Mouse (Mus musculus) brown adipose tissue, adult 24 weeks (tissue): ENCODE measurements around the gene Tdp1. TPM values are rescaled to one million over a fixed set of nuclear protein-coding genes. Genes with fewer than 3 reads are reported as not detected.

Experiments used
- H3K27ac ChIP-seq: fragments of 200-500 bp; replicated peaks from 2 replicates; pipeline ENCODE4 v1.5.1; 2012; ENCODE audit warnings: low read depth, mild to moderate bottlenecking, low read length
- H3K4me1 ChIP-seq: fragments of 200-500 bp; 2 replicates; pipeline ENCODE4 v1.6.1; 2012; ENCODE audit warnings: low read length, mixed read lengths; ENCODE audit not compliant: control insufficient read depth, insufficient read depth, insufficient read length
- H3K4me3 ChIP-seq: fragments of 200-500 bp; 2 replicates; pipeline ENCODE4 v1.5.1; 2012; ENCODE audit warnings: low read depth, mild to moderate bottlenecking, low read length, moderate library complexity; ENCODE audit not compliant: insufficient read depth
- polyA plus RNA-seq: library from polyadenylated mRNA; stranded (reverse); fragments of >200 nt; gene quantifications from 2 replicates; pipeline ENCODE4 v1.2.4, GENCODE M21; 2012; ENCODE audit not compliant: missing spikeins, insufficient read depth, insufficient read length

The Tdp1 gene
- polyA plus RNA-seq, result 4.9 and 6.5 TPM in 2 replicates

DNA sequence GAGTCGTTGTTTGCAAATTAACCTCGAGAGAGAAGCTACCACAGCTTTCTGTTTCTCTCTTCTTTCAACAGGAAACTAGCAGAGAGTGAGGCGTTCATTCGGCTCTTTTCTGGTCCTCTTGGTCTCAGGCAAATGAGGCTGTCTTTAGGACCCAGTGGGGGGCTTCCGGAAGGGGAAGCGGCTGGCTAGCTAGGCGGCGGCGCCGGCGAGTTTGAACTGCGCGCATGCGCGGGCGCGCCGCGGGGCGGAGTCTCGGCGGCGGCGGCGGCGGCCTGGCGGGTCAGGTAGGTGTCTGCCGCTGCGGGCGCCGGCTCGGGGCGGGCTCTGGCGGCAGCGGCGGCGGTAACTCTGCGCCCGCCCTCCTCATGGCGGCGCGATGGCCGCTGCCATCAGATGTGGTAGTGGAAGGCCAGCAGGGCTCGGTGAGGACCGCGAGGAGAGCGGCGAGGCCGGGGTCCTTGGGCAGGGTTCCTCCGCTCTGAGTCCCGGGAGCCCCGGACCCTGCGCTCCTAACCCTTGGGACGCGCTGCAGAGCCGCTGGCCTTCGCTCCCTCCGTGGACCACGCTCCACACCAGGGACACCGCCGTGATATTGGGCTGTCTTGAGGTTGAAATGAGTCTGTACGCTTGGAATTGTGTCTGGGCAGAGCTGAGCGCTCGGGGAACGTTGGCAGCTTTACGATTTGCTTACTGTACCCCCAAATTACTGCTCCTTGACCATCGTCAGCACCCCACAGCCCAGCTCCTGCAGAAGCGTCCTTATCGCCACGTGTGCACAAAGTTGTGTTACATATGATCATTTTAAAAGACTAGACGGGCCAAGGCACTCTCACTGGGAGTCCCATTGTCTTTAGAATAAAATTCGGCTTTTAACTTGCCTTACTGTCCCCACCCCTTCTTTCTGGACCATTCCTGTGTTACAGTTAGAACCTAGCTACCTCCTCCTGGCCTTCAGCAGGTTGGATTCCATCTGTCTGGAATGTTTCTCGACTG, at the start of gene Tdp1, which contains the start of gene Efcab11:
Gene Tdp1 (plus strand): TSS at position 249 of the 993 bp plus-strand sequence.
Gene Efcab11 (minus strand): TSS at position 171 of the 993 bp plus-strand sequence.
- H3K27ac ChIP-seq, result peak within 1 kb of the TSS; percentile 66
- H3K4me1 ChIP-seq, result no peaks in the 10 kb centered on the region
- H3K4me3 ChIP-seq, result peak within 1 kb of the TSS; percentile 91

DNA sequence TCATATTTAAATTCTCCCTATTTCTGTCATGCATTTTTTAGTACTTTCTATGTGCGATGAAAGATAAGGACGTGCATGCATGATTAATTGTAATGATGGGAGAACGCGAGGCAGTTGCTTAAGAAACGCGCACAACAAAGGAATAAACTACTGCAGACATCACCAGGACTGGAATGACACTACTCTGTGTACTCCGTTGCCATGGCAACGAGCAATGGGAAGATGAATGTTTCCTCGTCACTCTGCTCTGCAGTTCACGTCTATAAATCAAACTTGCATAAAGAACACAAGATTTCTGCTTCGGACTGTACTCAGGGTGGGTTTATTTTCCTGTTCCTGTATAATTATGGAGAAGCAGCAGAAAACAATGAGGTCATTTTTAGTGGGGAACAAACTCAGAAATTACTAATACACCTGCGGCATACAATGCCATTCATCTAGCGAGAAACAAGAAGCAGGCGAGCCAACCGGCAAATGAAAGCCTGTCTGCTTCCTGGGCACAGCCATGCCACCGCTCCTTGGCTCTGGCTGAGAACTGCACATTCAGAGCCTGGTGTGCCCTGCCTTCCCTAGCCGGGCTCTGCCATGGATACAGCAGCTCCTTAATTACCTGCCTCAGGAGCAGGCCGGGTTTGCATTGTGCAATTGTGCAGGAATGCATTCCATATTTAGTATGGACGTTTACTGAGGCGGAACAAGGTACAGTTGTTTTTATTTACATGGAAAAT, 47.7 kb upstream of the Tdp1 start:
- Histone ChIP-seq H3K4me1 (no peaks in the 10 kb centered on the region), H3K27ac (no peak overlapping the region), H3K4me3 (no peak overlapping the region)

DNA sequence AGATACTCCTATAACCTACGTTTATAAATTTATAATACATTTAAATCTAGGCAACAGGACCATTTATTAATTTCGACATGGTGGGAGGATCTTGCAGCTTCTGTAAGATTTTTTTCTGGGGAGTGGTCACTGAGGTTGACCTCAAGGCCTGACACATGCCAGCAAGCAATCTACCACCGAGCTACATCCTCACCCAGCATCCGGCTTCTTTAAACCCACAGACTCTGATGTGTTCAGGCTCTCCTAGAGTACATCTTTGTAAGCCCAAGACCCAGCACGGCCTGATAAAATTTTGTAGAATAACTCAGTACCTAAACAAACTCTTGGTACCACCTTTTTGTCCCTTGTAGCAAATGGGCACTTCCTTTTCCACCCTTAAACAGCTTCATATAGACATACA, 46.8 kb upstream of the Tdp1 start:
- H3K4me1 ChIP-seq, result no peaks in the 10 kb centered on the region
- no peak overlapping the region for H3K4me3 ChIP-seq
- no peak overlapping the region for H3K27ac ChIP-seq

DNA sequence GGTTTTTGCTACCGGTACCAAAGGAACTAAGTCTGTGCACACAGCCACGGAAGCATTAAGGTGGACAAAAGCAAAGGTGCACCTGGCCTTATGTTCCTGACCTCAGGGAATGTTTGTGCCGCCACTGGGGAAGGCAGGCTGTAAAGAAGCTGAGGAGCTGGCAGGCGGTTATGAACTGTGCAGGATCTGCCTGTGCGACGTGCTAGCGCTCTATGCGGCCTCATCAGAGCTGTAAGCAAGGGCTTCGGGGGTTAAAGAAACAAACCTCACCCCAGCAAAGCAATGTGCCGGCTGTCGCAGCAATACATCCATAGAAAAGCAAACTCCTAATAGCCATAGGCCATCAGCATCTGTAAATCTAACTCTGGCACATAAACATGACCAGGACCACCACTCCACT, 46.2 kb upstream of the Tdp1 start:
- H3K4me3 ChIP-seq, result no peak overlapping the region
- no peaks in the 10 kb centered on the region for H3K4me1 ChIP-seq

DNA sequence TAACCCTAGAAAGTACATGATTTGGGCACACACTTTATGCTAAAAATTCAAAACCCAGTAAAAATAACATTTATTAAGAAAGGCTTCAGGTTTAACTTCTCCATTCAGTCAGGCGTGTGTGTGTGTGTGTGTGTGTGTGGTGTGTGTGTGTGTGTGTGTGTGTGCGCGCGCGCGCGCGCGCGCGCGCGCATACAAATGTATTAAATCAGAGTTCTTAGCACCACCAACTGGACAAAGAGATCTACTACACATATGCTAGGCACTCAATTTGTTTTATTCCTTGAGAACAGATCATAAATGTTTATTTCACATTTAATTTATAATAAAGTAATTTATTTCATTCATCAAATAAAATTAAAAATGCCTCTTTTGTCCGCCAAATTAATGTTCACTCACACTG, 45.6 kb upstream of the Tdp1 start:
- Histone ChIP-seq H3K4me1 (no peaks in the 10 kb centered on the region), H3K4me3 (no peak overlapping the region), H3K27ac (no peak overlapping the region)

More for the DNA sequence above, 46.2 kb upstream of the Tdp1 start:
- no peak overlapping the region for H3K27ac ChIP-seq

DNA sequence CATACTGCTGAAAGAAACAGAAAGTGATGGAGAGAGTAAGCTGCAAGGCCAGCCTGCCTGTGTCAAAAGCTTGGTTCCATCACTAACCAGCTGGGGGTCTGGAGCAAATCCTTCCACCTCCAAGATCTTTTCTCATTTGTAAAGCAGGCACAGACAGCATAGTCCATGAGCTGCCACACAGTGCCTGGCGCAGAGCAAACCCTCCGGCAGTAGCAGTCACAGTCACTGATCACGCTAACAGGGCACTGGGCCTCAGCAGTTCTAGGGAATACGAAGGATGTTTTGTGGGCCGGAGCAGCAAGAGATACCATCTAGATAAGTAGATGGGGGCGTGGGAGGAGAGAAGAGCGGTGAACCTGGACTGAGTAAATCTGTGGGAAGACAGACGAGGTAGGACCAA, 39.4 kb upstream of the Tdp1 start:
- Histone ChIP-seq H3K27ac (no peak overlapping the region), H3K4me3 (no peak overlapping the region), H3K4me1 (no peaks in the 10 kb centered on the region)

DNA sequence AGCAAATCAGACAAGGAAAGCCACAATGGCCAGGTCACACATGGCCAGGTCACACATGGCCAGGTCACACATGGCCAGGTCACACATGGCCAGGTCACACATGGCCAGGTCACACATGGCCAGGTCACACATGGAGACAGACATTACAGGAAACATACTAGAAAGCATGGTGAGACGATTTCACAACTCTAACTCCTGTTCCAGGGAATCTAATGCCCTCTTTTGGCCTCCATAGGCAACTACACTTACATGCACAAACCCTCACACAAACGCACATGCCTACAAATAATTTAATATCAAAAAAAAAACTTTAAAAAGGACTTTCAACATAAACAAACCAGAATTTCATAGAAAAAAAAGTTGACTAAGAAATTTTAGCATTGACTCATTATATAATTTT, 34.3 kb upstream of the Tdp1 start:
- Histone ChIP-seq H3K4me3 (no peak overlapping the region), H3K27ac (no peak overlapping the region), H3K4me1 (no peaks in the 10 kb centered on the region)

DNA sequence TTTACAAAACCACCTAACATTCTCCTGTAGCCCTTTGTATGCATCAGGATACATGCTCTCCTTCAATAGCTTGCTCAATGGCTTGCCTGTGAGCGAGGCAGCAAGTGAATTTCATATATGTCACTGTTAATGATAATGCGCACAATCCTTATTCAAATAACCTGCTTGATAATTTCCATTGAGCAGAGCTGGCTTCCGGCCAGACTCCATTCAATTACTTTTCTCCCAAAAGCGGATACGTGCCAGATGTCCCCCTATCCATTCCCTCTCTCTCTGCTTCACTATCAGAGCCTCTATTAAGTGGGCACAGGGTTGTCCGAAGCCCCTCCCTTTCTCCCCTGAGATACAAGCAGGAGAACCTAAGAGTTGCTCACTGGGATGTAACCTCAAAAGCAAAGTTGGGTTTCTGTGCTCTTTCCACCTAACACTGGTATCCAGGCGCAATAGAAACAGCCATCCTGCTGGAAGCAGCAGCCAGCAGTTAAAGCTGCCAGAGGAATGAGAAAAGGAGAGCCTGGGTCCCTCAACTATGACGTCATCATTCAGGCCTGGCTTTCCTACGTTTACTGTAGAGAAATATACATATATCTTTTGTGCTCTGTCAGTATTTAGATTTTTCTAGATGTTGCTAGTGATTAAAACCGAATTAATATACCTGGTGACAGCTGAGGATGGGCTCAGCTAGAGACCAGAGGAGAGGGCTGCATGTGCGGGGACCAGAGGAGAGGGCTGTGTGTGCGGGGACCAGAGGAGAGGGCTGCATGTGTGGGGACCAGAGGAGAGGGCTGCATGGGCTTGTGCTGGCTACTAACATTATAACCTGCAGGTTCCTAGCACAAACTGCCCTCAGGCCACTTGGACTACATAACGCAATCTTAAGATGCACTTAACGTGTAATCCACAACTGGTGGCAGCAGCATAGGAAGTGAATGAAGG, 30.7 kb upstream of the Tdp1 start:
- Histone ChIP-seq H3K4me3 (no peak overlapping the region), H3K4me1 (no peaks in the 10 kb centered on the region), H3K27ac (no peak overlapping the region)

DNA sequence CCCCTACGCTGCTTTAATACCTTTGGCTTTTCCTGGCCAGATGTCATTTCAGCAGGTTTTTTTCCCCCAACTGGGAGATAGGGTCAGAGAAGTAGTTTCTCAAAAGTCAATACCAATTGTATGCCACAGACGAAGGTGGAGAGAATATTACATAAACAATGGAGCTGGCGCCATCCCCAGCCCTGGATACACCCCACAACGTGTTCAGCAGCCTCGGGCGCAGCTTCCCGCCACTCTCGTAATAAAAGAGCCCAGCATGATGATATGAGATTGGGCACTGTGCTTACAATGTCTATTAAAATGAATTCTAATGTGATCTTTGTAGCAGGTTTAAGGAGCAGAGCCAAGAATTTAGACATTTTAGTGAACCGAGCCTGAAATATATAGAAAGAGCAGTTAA, 28.3 kb upstream of the Tdp1 start:
- Histone ChIP-seq H3K27ac (no peak overlapping the region), H3K4me3 (no peak overlapping the region), H3K4me1 (no peaks in the 10 kb centered on the region)

DNA sequence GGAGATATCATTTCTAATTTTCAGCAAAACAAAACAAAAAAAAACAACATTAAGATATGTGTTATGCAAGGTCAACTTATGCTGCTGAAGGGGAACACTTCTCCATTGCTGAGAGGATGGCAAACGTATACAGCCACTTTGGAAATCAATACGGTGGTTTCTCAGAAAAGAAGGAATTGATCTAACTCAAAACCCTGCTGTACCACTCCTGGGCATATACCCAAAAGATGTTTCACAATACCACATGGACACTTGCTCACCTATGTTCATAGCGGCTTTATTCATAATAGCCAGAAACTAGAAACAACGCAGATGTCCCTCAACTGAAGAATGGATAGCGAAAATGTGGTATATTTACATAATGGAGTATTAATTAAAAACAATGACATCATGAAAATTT, 25.7 kb upstream of the Tdp1 start:
- Histone ChIP-seq H3K4me1 (no peaks in the 10 kb centered on the region), H3K4me3 (no peak overlapping the region), H3K27ac (no peak overlapping the region)

DNA sequence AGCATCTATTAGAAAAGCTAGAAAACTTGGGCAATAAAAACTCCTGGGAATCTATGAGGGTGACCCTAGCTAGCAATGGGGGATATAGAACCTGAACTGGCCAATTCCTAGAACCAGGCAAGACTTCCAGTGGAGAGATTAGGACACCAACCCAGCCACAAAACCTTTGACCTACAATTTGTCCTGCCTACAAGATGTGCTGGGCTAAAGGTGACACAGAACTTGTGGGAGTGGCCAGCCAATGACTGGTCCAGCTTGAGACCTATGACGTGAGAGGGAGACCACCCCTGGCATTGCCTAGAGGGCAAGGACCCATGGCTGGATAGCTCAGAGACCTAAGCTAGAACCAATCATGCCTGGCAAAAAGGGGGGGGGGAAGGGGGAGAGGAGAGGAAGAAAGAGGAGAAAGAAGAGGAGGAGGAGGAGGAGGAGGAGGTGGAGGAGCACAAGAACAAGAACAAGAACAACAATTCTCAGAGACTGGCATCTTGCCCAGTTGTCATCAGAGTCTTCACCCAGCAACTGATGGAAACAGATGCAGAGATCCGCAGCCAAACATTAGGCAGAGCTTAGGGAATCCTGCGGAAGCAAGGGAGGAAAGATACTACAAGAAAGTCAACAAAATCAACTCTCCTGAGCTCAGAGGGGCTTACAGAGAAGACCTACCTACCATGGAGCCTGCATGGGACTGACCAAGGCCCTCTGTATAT, 24.8 kb upstream of the Tdp1 start:
- no peaks in the 10 kb centered on the region for H3K4me1 ChIP-seq
- no peak overlapping the region for H3K27ac ChIP-seq
- no peak overlapping the region for H3K4me3 ChIP-seq

DNA sequence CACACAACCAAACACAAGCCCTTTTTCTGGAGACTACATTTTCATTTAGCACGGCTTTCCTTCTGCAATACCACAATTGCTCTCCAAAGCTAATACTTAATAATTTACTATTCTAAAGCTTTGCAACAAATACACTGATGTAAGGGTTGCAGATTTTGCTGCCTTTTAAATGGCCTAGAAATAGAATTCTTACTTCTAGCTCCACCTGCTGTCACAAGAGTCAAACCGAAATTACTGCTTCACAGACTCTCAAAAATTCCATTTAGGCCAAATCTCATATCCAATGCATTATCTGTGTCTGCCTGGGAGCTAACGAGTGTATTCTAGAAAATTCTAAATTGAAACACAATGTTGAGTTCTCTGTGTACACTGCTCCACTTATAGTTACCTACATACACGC, 23.3 kb upstream of the Tdp1 start:
- H3K27ac ChIP-seq, result no peak overlapping the region
- no peaks in the 10 kb centered on the region for H3K4me1 ChIP-seq
- no peak overlapping the region for H3K4me3 ChIP-seq

DNA sequence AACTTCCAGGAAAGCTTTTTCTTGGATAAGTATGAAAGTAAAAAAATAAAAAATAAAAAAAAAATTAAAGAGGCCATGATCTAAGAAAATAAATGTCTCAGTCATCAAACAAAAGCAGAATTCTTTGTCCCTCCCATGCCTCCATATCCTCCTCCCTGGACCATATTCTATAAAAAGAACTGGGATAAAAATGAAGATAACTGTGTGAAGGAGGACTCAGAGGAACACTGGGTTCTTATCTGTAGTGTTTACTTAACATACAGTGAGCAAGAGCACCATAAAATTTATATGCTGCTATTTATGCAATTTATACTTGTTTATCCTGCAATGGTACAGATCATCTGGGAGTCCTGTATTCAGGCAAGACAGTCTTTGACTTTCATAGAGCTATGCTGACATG, 19.7 kb upstream of the Tdp1 start:
- H3K27ac ChIP-seq, result no peak overlapping the region
- H3K4me1 ChIP-seq, result no peaks in the 10 kb centered on the region
- no peak overlapping the region for H3K4me3 ChIP-seq

DNA sequence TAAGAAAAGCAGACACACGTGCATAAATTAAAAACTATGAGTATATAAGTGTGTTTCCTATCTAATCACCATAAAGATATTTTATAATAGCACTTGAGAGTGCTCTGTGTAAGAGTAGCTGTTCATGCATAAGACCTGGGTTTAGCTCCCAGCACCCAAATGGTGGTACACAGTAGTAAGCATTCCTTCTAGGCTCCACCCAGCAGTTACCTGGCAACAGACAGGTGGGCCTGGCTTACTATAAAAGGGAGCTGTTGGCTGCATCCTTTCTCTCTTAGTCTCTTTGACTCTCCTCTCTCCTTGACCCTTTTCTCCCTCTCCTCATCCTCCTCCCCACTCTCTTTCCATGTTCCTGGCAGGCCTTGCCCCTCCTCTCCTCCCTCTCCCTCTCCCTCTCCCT, 15.5 kb upstream of the Tdp1 start:
- Histone ChIP-seq H3K4me3 (no peak overlapping the region), H3K27ac (no peak overlapping the region), H3K4me1 (no peaks in the 10 kb centered on the region)
